Mouse (Mus musculus) ovary, postnatal 14 days (tissue): ENCODE measurements around the gene Bbx.

ENCODE experiments used
- DNase-seq: peaks from one replicate; pipeline ENCODE4 v3.0.0; 2022; ENCODE audit warnings: low spot score

Bbx gene

GRCm38 (mm10) chr16:50398564-50398963 is 33.6 kb downstream of the Bbx start:
- DNase-seq: no peak

GRCm38 (mm10) chr16:50395928-50396612 is 36.1 kb downstream of the Bbx start:
- no peak for DNase-seq

GRCm38 (mm10) chr16:50388499-50388898 is 43.7 kb downstream of the Bbx start:
- DNase-seq: no peak

GRCm38 (mm10) chr16:50383541-50383940 is 48.6 kb downstream of the Bbx start:
- no peak for DNase-seq

GRCm38 (mm10) chr16:50381351-50381746 is 50.8 kb downstream of the Bbx start:
- DNase-seq: no peak

GRCm38 (mm10) chr16:50380682-50381350 is 51.4 kb downstream of the Bbx start:
- peak; percentile 39 for DNase-seq

- DNase-seq: no peak
Observed at GRCm38 (mm10) chr16:50380232-50380631, 52.0 kb downstream of the Bbx start.

- DNase-seq: no peak
Observed at GRCm38 (mm10) chr16:50374611-50375010, 57.6 kb downstream of the Bbx start.

GRCm38 (mm10) chr16:50373685-50374084 is 58.5 kb downstream of the Bbx start:
- no peak for DNase-seq

GRCm38 (mm10) chr16:50372543-50372942 is 59.6 kb downstream of the Bbx start:
- no peak for DNase-seq

- no peak for DNase-seq
Observed at GRCm38 (mm10) chr16:50371460-50371859, 60.7 kb downstream of the Bbx start.

- DNase-seq: no peak
Observed at GRCm38 (mm10) chr16:50370423-50370822, 61.8 kb downstream of the Bbx start.

GRCm38 (mm10) chr16:50366556-50366955 is 65.6 kb downstream of the Bbx start:
- DNase-seq: no peak

GRCm38 (mm10) chr16:50364189-50365059 is 67.8 kb downstream of the Bbx start:
- peak; percentile 13 for DNase-seq

GRCm38 (mm10) chr16:50363443-50364188 is 68.6 kb downstream of the Bbx start:
- DNase-seq: no peak

- no peak for DNase-seq
Observed at GRCm38 (mm10) chr16:50360631-50361030, 71.6 kb downstream of the Bbx start.

- DNase-seq: no peak
Observed at GRCm38 (mm10) chr16:50329684-50330083, 102.5 kb downstream of the Bbx start.

- DNase-seq: no peak
Observed at GRCm38 (mm10) chr16:50324746-50325145, 107.4 kb downstream of the Bbx start.

- DNase-seq: no peak
Observed at GRCm38 (mm10) chr16:50324292-50324691, 107.9 kb downstream of the Bbx start.

GRCm38 (mm10) chr16:50321368-50321767 is 110.8 kb downstream of the Bbx start:
- DNase-seq: no peak

GRCm38 (mm10) chr16:50318255-50318654 is 113.9 kb downstream of the Bbx start:
- DNase-seq: no peak

- no peak for DNase-seq
Observed at GRCm38 (mm10) chr16:50315349-50315969, 116.7 kb downstream of the Bbx start.
